Mouse (Mus musculus) frontal cortex, postnatal 25 days (tissue): ENCODE data around the gene Nt5dc1.
"Not testable (repeated sequence)": the region's sequence is repeated elsewhere in the genome, so short reads cannot be mapped to it uniquely, and the experiment has no call there.

Experiments
- DNase-seq, 2 experiments: peaks; one replicate each; pipeline ENCODE4 v3.0.0; 2022; ENCODE audit warnings: low spot score in 2 of 2

Nt5dc1 gene

GRCm38 (mm10) chr10:34312536-34312935, 105.8 kb downstream of the Nt5dc1 start:
- no peak for DNase-seq

- no peak for DNase-seq
Measured at GRCm38 (mm10) chr10:34309915-34310685, 108.3 kb downstream of the Nt5dc1 start.

GRCm38 (mm10) chr10:34307070-34307469, 111.3 kb downstream of the Nt5dc1 start:
- no peak for DNase-seq

- DNase-seq, result no peak
Measured at GRCm38 (mm10) chr10:34300368-34300767, 118.0 kb downstream of the Nt5dc1 start.

- DNase-seq, result no peak
Measured at GRCm38 (mm10) chr10:34297980-34298753, 120.2 kb downstream of the Nt5dc1 start.

GRCm38 (mm10) chr10:34297299-34297979, 120.9 kb downstream of the Nt5dc1 start, which contains the start of gene Tspyl4:
Gene Tspyl4, plus strand, starts transcription at chr10:34297442.
- peak; percentile 80 to 90 for DNase-seq

- no peak for DNase-seq
Measured at GRCm38 (mm10) chr10:34296911-34297298, 121.4 kb downstream of the Nt5dc1 start.

- peak in 1 of 2 experiments; percentile 29 for DNase-seq
Measured at GRCm38 (mm10) chr10:34282420-34283238, 135.7 kb downstream of the Nt5dc1 start.

GRCm38 (mm10) chr10:34281962-34282388, 136.4 kb downstream of the Nt5dc1 start, which contains the start of gene Tspyl1:
Gene Tspyl1, plus strand, starts transcription at chr10:34282190.
- peak; percentile 94 to 97 for DNase-seq

GRCm38 (mm10) chr10:34281211-34281961, 137.0 kb downstream of the Nt5dc1 start:
- no peak for DNase-seq

GRCm38 (mm10) chr10:34280591-34281175, 137.7 kb downstream of the Nt5dc1 start:
- DNase-seq, result no peak

GRCm38 (mm10) chr10:34271681-34272080, 146.7 kb downstream of the Nt5dc1 start:
- DNase-seq, result no peak

- DNase-seq, result no peak
Measured at GRCm38 (mm10) chr10:34267312-34268070, 150.9 kb downstream of the Nt5dc1 start.

GRCm38 (mm10) chr10:34265106-34265505, 153.2 kb downstream of the Nt5dc1 start:
- no peak for DNase-seq

GRCm38 (mm10) chr10:34252833-34253232, 165.5 kb downstream of the Nt5dc1 start:
- not testable (repeated sequence) for DNase-seq

- no peak for DNase-seq
Measured at GRCm38 (mm10) chr10:34249594-34249993, 168.8 kb downstream of the Nt5dc1 start.

- DNase-seq, result no peak
Measured at GRCm38 (mm10) chr10:34247757-34248156, 170.6 kb downstream of the Nt5dc1 start.

- no peak for DNase-seq
Measured at GRCm38 (mm10) chr10:34246106-34246505, 172.2 kb downstream of the Nt5dc1 start.

GRCm38 (mm10) chr10:34244745-34245144, 173.6 kb downstream of the Nt5dc1 start:
- DNase-seq, result no peak
